Mouse (Mus musculus) ES-E14 (cell line): ENCODE results near the gene Stat3. TPM values are rescaled to one million over a fixed set of nuclear protein-coding genes. Genes with fewer than 3 reads are reported as not detected.

Experiments used
- DNase-seq: peaks from one replicate; pipeline ENCODE4 v3.0.0-alpha.2; 2013; ENCODE audit warnings: low read depth, low spot score
- H3K27ac ChIP-seq: 2 replicates; pipeline ENCODE4 v1.5.1; 2012; ENCODE audit warnings: low read depth, mild to moderate bottlenecking, low read length, moderate library complexity, mixed read lengths; ENCODE audit not compliant: poor library complexity, insufficient read depth, severe bottlenecking
- H3K36me3 ChIP-seq: 2 replicates; pipeline ENCODE4 v1.6.1; 2012; ENCODE audit warnings: mild to moderate bottlenecking, low read length, moderate library complexity, mixed read lengths; ENCODE audit not compliant: control insufficient read depth, poor library complexity, insufficient read depth, severe bottlenecking
- H3K4me1 ChIP-seq, 2 experiments: fragments of 150-350 bp in 1 of 2; sonication (generic) in 1 of 2; 2 replicates each; pipeline ENCODE4 v1.6.1; 2012; ENCODE audit warnings: low read length in 2 of 2, mild to moderate bottlenecking in 1 of 2, mixed read lengths in 1 of 2; ENCODE audit not compliant: control insufficient read depth in 2 of 2, insufficient read depth in 2 of 2, poor library complexity in 1 of 2
- H3K4me3 ChIP-seq, 2 experiments: fragments of 150-350 bp in 1 of 2; sonication (generic) in 1 of 2; 2 replicates each; pipeline ENCODE4 v1.5.1; 2012; ENCODE audit warnings: low read length in 2 of 2, low read depth in 1 of 2, mild to moderate bottlenecking in 1 of 2, mixed read lengths in 1 of 2; ENCODE audit not compliant: insufficient read depth in 1 of 2, poor library complexity in 1 of 2, severe bottlenecking in 1 of 2
- H3K9ac ChIP-seq: 2 replicates; pipeline ENCODE4 v1.6.1; 2012; ENCODE audit warnings: low read depth, mild to moderate bottlenecking, low read length, mixed read lengths; ENCODE audit not compliant: poor library complexity, insufficient read depth, severe bottlenecking
- H3K9me3 ChIP-seq: fragments of 150-350 bp; sonication (generic); 2 replicates; pipeline ENCODE4 v1.6.1; 2012; ENCODE audit warnings: low read depth, mild to moderate bottlenecking, low read length; ENCODE audit not compliant: control insufficient read depth, insufficient read depth
- CHD2 ChIP-seq: IDR thresholded peaks from 2 replicates; pipeline ENCODE4 v1.6.1; 2014; ENCODE audit warnings: mild to moderate bottlenecking, low read depth, low read length, inconsistent platforms
- HCFC1 ChIP-seq: IDR thresholded peaks from 2 replicates; pipeline ENCODE4 v1.6.1; 2012; ENCODE audit warnings: low read length, inconsistent platforms, borderline replicate concordance; ENCODE audit not compliant: insufficient read depth
- MAFK ChIP-seq: IDR thresholded peaks from 2 replicates; pipeline ENCODE4 v1.6.1; 2014; ENCODE audit warnings: mild to moderate bottlenecking, low read depth, low read length, inconsistent platforms; ENCODE audit not compliant: insufficient read depth
- ZC3H11A ChIP-seq: IDR thresholded peaks from 2 replicates; pipeline ENCODE4 v1.6.1; 2012; ENCODE audit warnings: low read depth, mild to moderate bottlenecking, inconsistent platforms, low read length, borderline replicate concordance
- ZNF384 ChIP-seq: IDR thresholded peaks from 2 replicates; pipeline ENCODE4 v1.6.1; 2012; ENCODE audit warnings: low read depth, low read length, inconsistent platforms
- in situ Hi-C, 2 experiments: fragments of 600-800 bp; cut with MboI; formaldehyde crosslinking; loops; one replicate each; pipeline ENCODE4 v1.15.1; 2025; ENCODE audit warnings: low sequenced_read_pairs in 2 of 2, inconsistent platforms in 1 of 2; ENCODE audit not compliant: unreplicated experiment in 2 of 2
- total RNA-seq: library from RNA; depleted of rRNA; stranded (reverse); fragments of 300-350 nt; gene quantifications from 2 replicates; pipeline ENCODE4 v1.2.3, GENCODE M21; 2012

Stat3 gene
- total RNA-seq, 1 experiment, result 61.5 TPM

DNA sequence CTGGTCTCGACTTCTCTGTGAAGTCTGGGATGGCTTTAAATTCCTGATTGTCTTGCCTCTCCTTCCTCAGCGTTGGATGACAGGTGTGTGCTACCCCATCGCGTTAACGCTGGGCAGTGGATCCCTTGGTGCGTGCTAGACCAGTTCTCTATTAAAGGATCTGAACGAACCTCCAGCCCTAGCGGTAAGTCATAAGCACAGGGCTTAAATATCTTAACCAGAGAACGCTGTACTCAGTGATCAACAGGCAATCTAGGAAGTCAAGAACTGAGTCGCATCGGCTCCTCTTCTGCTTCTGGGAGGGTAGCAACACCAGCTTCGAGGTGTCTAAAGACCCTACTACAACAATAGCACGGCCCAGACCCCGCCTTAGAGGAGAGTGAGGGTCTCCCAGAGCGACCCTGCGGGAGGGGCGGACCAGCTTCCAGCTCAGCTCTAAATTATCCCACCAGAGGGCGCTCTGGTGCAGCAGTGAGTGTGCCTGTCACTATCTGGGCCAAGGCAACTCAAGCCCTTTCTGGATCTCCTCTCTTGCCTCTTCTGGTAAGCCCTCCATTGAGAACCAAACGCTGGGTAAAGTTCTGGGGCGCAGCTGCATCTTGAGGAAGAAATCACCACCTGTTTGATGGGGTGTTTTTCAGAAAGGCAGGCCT is 43.9 kb upstream of the Stat3 start:
- Histone ChIP-seq H3K4me1 (peaks cover 0 to 3% of the 10 kb centered on the region in 2 experiments; a peak in 1 of 4 replicates), H3K9me3 (no peaks in the 10 kb centered on the region), H3K9ac (peak overlapping the region; percentile 26; the same call in 1 of the 2 replicates), H3K4me3 (peak overlapping the region; percentile 25 to 63; a peak in 3 of 4 replicates), H3K36me3 (no peaks in the 10 kb centered on the region), H3K27ac (no peak overlapping the region)
- in situ Hi-C loops, result loop anchor here (5.0 to 10.0 kb wide), 2 partner anchors 74 to 82 kb away; no protein-coding TSS in a partner anchor
- DNase-seq, result peak; percentile 75
- peak; percentile 63; the same call in 1 of the 2 replicates for TF ChIP-seq ZC3H11A
- TF ChIP-seq MAFK, result no peak

DNA sequence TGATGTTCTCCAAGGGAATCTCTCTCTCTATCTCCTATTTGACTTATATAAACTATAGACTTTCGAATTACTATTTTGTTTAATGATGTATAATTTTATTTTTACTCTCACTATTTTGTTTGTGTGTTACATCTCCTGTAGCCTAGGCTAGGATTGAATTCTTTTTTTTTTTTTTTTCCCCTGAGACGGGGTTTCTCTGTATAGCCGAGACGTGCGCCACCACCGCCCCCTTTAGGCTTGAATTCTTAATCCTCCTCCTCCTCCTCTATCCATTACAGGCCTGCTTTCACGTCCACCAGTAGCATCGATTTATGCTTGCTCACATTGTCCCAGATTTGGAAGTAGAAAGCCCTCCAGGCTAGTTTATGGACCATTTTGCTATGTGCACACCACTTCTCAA is 42.7 kb upstream of the Stat3 start:
- in situ Hi-C loops, result loop anchor here (5.0 to 10.0 kb wide), 2 partner anchors 75 to 83 kb away; no protein-coding TSS in a partner anchor
- Histone ChIP-seq H3K27ac (no peak overlapping the region), H3K9ac (no peak overlapping the region), H3K9me3 (no peaks in the 10 kb centered on the region), H3K4me1 (peaks cover 0 to 3% of the 10 kb centered on the region in 2 experiments; a peak in 1 of 4 replicates), H3K4me3 (no peak overlapping the region), H3K36me3 (no peaks in the 10 kb centered on the region)
- DNase-seq, result no peak
- peak; percentile 78 for TF ChIP-seq ZNF384
- TF ChIP-seq HCFC1, result no peak

DNA sequence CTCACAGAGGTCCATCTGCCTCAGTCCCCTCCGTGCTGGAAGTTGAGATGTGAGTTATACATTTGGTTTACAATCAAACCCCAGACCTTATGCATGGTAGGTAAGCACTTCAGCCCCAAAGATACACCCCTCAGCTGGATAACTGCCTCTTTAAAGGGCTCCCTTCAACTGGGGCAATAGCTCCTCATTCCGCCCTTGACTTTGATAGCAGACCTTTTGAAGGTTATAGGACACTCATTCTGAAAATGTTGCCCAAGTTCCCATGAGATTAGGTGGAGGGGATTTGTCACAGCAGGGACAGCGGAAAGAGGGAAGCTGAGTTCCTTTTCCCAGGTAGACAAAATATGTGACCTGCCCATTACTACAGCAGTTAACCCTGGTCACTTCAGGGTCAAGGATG is 41.9 kb upstream of the Stat3 start:
- TF ChIP-seq MAFK (no peak), ZNF384 (no peak), HCFC1 (no peak), ZC3H11A (no peak), CHD2 (no peak)
- H3K27ac ChIP-seq, result no peak overlapping the region
- H3K4me3 ChIP-seq, result no peak overlapping the region
- no peak for DNase-seq
- H3K9me3 ChIP-seq, result no peaks in the 10 kb centered on the region
- in situ Hi-C loops, result loop anchor here (5.0 to 10.0 kb wide), 2 partner anchors 76 to 84 kb away; no protein-coding TSS in a partner anchor
- H3K4me1 ChIP-seq, result peaks cover 0 to 3% of the 10 kb centered on the region in 2 experiments; a peak in 1 of 4 replicates
- H3K9ac ChIP-seq, result no peak overlapping the region
- no peaks in the 10 kb centered on the region for H3K36me3 ChIP-seq

DNA sequence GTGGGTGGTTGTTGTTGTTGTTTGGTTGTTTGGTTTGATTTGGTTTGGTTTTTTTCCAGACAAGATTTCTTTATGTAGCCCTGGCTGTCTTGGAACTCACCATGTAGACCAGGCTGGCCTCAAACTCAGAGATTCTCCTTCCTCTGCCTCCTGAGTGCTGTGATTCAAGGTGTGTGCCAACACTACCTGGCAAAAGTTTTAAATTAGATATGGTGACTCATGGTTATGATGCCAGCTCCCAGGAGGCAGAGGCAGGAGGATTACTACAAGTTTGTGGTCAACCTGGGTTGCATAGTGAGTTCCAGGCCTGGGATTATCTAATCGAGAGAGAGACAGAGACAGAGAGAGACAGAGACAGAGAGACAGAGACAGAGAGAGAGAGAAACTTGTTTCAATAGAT is 41.1 kb upstream of the Stat3 start:
- TF ChIP-seq CHD2 (no peak), ZC3H11A (no peak), MAFK (no peak), HCFC1 (no peak), ZNF384 (no peak)
- no peak for DNase-seq

DNA sequence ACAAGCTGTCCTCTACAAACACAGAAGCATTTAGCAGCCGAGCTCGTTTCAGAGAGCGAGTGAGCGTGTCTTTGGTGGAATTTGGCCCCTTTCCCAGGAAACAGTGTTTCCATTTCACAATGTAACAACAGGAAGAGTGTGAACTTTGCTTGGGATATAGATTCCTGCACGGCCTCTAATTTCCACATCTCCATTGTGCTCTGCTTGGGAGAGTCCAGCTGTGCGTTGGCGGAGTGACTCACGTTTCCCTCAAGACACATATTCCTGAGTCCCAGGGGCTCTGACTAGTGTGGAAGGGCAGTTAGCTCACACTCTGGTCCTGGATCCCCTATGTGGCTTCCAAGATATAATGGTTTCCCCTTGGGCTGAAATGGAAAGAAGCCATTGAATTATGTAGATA is 40.5 kb upstream of the Stat3 start:
- no peak overlapping the region for H3K9ac ChIP-seq
- DNase-seq, result no peak
- no peaks in the 10 kb centered on the region for H3K9me3 ChIP-seq
- H3K36me3 ChIP-seq, result no peaks in the 10 kb centered on the region
- H3K4me1 ChIP-seq, result peaks cover 0 to 3% of the 10 kb centered on the region in 2 experiments; a peak in 1 of 4 replicates
- in situ Hi-C loops, result loop anchor here (5.0 to 10.0 kb wide), 2 partner anchors 77 to 85 kb away; no protein-coding TSS in a partner anchor
- no peak overlapping the region for H3K4me3 ChIP-seq
- H3K27ac ChIP-seq, result no peak overlapping the region
- TF ChIP-seq CHD2, result no peak

More for the DNA sequence above, 41.1 kb upstream of the Stat3 start:
- H3K9me3 ChIP-seq, result no peaks in the 10 kb centered on the region
- no peak overlapping the region for H3K9ac ChIP-seq
- peaks cover 0 to 3% of the 10 kb centered on the region in 2 experiments; a peak in 1 of 4 replicates for H3K4me1 ChIP-seq
- H3K36me3 ChIP-seq, result no peaks in the 10 kb centered on the region
- H3K27ac ChIP-seq, result no peak overlapping the region
- in situ Hi-C loops, result loop anchor here (5.0 to 10.0 kb wide), 2 partner anchors 77 to 84 kb away; no protein-coding TSS in a partner anchor
- H3K4me3 ChIP-seq, result no peak overlapping the region
